Mouse (Mus musculus): ENCODE data around the gene Sprr1a. TPM values are rescaled to one million over a fixed set of nuclear protein-coding genes. Genes with fewer than 3 reads are reported as not detected.
"Not testable (repeated sequence)": the region's sequence is repeated elsewhere in the genome, so short reads cannot be mapped to it uniquely, and the experiment has no call there.

Gene Sprr1a
- 0.15 TPM in 1 of 2 replicates, not detected in the other for polyA plus RNA-seq (2015; fragmentation: Nextera tagmentation; extraction: Ambion mirVana)

DNA sequence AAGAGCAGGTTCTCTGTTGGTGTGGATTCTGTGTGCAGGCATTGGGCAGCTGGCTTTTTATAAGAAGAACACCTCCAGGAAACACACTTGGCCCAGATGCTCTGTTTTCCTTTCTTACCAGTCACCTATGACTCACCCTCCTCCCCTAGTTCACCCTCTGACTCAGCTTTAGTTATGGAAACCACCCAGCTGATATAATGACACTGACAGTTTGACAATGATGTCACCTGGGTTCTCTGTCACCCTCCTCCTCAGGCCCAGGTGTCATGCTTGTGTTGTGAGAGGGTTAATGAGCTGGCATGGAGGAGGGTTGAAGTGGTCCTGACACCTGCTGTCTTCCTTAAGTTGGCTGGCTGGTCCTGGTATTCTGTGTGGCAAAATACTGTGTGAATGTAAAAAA, at the start of gene Sprr1a:
Gene Sprr1a, minus strand, starts transcription at position 33 of the 400 bp plus-strand sequence.
- Histone ChIP-seq H3K9ac (ENCODE audit: low read depth, low read length) (no peak within 1 kb of the TSS), H3K4me2 (ENCODE audit: low read depth, low read length) (no peak within 1 kb of the TSS), H3K27ac (ENCODE audit: low read length) (no peak within 1 kb of the TSS), H3K36me3 (ENCODE audit: control insufficient read depth, insufficient read depth) (no peaks in the 10 kb centered on the region), H3K27me3 (ENCODE audit: control insufficient read depth, insufficient read depth, low read depth, low read length) (no peaks in the 10 kb centered on the region), H3K4me3 (ENCODE audit: low read depth, low read length) (no peak within 1 kb of the TSS), H3K4me1 (ENCODE audit: control insufficient read depth, low read depth, low read length) (no peaks in the 10 kb centered on the region), H3K9me3 (replicated peaks; ENCODE audit: control insufficient read depth, low read length) (no peaks in the 10 kb centered on the region)
- no peak for ATAC-seq (ENCODE audit: low read depth)

DNA sequence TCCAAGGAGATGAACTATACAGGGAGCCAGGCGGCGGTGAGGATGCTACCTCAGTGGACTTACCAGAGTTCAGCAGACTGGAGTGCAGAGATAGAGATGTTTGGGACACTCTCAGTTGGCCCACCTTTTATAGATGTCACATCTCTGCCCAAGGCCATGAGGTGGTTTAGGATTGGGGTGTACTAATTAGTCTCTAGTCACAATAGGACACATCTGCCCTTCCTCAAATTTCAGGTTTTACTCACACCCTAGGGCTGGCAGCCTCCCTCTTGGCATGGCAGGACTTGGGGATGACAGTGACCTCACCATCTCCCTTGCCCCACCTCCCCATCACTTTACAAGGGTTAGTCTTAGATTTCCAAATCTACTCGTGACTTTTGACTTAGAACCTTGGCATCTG, 48.7 kb upstream of the Sprr1a start, which contains the start of gene 2310046K23Rik:
Gene 2310046K23Rik, minus strand, starts transcription at position 101 of the 400 bp plus-strand sequence.
- no peak within 1 kb of the TSS for H3K4me3 ChIP-seq (ENCODE audit: low read depth, low read length)
- H3K4me2 ChIP-seq (ENCODE audit: low read depth, low read length) = no peak within 1 kb of the TSS
- no peaks in the 10 kb centered on the region for H3K4me1 ChIP-seq (ENCODE audit: control insufficient read depth, low read depth, low read length)
- no peaks in the 10 kb centered on the region for H3K9me3 ChIP-seq (replicated peaks; ENCODE audit: control insufficient read depth, low read length)
- ATAC-seq (ENCODE audit: low read depth) = no peak
- no peaks in the 10 kb centered on the region for H3K36me3 ChIP-seq (ENCODE audit: control insufficient read depth, insufficient read depth)
- WGBS (ENCODE audit: insufficient replicate concordance) = 73% methylated on average over 3 of the region's 3 CpGs
- no peaks in the 10 kb centered on the region for H3K27me3 ChIP-seq (ENCODE audit: control insufficient read depth, insufficient read depth, low read depth, low read length)
- no peak within 1 kb of the TSS for H3K27ac ChIP-seq (ENCODE audit: low read length)
- no peak within 1 kb of the TSS for H3K9ac ChIP-seq (ENCODE audit: low read depth, low read length)

DNA sequence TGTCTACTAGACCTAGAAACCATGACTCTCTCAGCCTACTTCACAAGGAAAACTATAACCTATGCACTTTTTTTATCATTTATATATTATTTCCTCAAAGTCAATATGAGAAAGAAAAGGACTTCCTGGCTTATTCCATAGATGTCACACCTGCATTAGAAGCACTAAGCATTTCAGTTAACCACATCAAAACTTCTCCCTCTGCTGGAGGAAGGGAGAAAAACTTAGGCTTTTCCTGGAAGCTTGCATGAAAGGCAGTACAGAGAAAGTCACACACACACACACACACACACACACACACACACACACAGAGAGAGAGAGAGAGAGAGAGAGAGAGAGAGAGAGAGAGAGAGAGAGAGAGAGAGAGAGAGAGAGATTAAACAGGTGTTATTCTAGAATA, 26.6 kb upstream of the Sprr1a start:
- no peaks in the 10 kb centered on the region for H3K9me3 ChIP-seq (replicated peaks; ENCODE audit: control insufficient read depth, low read length)
- no peak for ATAC-seq (ENCODE audit: low read depth)

DNA sequence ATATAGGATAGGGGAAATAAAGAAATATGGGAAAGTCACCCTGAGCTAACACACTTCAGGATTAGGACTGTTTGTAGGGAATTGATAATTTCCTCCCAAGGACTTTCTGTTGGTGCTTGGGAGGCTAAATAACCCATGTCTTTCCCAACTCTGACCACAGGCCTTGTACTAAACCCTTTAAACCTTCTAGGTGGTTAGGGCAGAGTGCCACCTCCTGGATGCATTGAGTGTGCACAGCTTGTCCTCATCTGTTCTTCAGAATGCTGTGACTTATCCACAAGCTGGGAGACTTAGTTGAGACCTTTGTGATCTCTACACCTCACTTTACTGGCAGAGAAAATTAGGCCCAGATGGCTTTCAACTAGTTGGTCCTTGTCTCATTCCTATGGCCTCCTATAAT, 25.1 kb upstream of the Sprr1a start:
- Histone ChIP-seq H3K9ac (ENCODE audit: low read depth, low read length) (no peak overlapping the region), H3K27me3 (ENCODE audit: control insufficient read depth, insufficient read depth, low read depth, low read length) (no peaks in the 10 kb centered on the region), H3K9me3 (replicated peaks; ENCODE audit: control insufficient read depth, low read length) (no peaks in the 10 kb centered on the region), H3K4me2 (ENCODE audit: low read depth, low read length) (no peak overlapping the region), H3K36me3 (ENCODE audit: control insufficient read depth, insufficient read depth) (no peaks in the 10 kb centered on the region), H3K27ac (ENCODE audit: low read length) (no peak overlapping the region), H3K4me1 (ENCODE audit: control insufficient read depth, low read depth, low read length) (no peaks in the 10 kb centered on the region), H3K4me3 (ENCODE audit: low read depth, low read length) (no peak overlapping the region)
- ATAC-seq (ENCODE audit: low read depth) = no peak

More for the DNA sequence above, 26.6 kb upstream of the Sprr1a start:
- H3K27me3 ChIP-seq (ENCODE audit: control insufficient read depth, insufficient read depth, low read depth, low read length) = no peaks in the 10 kb centered on the region
- H3K4me1 ChIP-seq (ENCODE audit: control insufficient read depth, low read depth, low read length) = no peaks in the 10 kb centered on the region
- H3K4me2 ChIP-seq (ENCODE audit: low read depth, low read length) = no peak overlapping the region
- H3K9ac ChIP-seq (ENCODE audit: low read depth, low read length) = no peak overlapping the region
- H3K27ac ChIP-seq (ENCODE audit: low read length) = no peak overlapping the region
- no peak overlapping the region for H3K4me3 ChIP-seq (ENCODE audit: low read depth, low read length)
- no peaks in the 10 kb centered on the region for H3K36me3 ChIP-seq (ENCODE audit: control insufficient read depth, insufficient read depth)

DNA sequence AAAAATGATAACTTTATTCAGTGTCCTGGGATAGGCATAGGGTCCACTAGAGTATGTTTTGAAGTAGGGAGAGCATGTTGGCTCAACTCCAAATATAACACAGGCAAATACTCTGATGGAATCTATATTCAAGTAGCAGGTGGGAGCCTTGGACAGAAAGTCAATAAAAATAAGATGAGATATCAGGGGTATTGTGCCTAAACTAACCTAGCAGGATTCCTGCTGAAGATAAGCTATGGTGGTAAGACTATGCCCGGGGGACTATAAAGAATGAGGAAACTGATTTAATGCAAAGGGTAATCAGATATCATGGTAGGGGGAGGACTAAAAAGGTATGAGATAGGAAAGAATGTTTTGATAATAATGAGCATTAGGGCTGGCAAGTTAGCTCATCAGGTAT, 22.5 kb upstream of the Sprr1a start:
- no peak for ATAC-seq (ENCODE audit: low read depth)
- Histone ChIP-seq H3K27me3 (ENCODE audit: control insufficient read depth, insufficient read depth, low read depth, low read length) (no peaks in the 10 kb centered on the region), H3K27ac (ENCODE audit: low read length) (no peak overlapping the region)

DNA sequence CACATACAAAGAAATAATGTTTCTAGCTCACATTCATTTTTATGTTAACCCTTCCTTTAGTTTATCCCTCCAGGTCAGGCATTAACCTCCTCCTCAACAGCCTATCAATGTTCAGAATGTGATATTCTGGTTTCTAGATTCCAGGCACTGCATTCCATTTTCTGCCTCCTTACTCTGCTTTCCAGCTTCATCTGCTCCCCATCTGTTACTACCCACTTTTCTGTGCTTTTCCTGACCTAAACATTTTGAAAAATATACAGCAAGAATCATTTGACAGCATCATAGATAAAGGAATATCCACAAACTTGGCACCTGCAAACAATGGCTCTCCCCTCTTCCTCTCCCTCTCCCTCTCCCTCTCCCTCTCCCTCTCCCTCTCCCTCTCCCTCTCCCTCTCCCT, 17.8 kb upstream of the Sprr1a start:
- no peak overlapping the region for H3K27ac ChIP-seq (ENCODE audit: low read length)
- H3K27me3 ChIP-seq (ENCODE audit: control insufficient read depth, insufficient read depth, low read depth, low read length) = no peaks in the 10 kb centered on the region
- no peaks in the 10 kb centered on the region for H3K9me3 ChIP-seq (replicated peaks; ENCODE audit: control insufficient read depth, low read length)
- no peaks in the 10 kb centered on the region for H3K4me1 ChIP-seq (ENCODE audit: control insufficient read depth, low read depth, low read length)
- H3K4me3 ChIP-seq (ENCODE audit: low read depth, low read length) = no peak overlapping the region
- no peak for ATAC-seq (ENCODE audit: low read depth)
- H3K4me2 ChIP-seq (ENCODE audit: low read depth, low read length) = no peak overlapping the region
- H3K36me3 ChIP-seq (ENCODE audit: control insufficient read depth, insufficient read depth) = no peaks in the 10 kb centered on the region
- no peak overlapping the region for H3K9ac ChIP-seq (ENCODE audit: low read depth, low read length)

More for the DNA sequence above, 22.5 kb upstream of the Sprr1a start:
- Histone ChIP-seq H3K4me2 (ENCODE audit: low read depth, low read length) (no peak overlapping the region), H3K9ac (ENCODE audit: low read depth, low read length) (no peak overlapping the region), H3K9me3 (replicated peaks; ENCODE audit: control insufficient read depth, low read length) (no peaks in the 10 kb centered on the region), H3K4me1 (ENCODE audit: control insufficient read depth, low read depth, low read length) (no peaks in the 10 kb centered on the region), H3K36me3 (ENCODE audit: control insufficient read depth, insufficient read depth) (no peaks in the 10 kb centered on the region), H3K4me3 (ENCODE audit: low read depth, low read length) (no peak overlapping the region)
- 57% methylated on average over 1 of the region's 1 CpGs for WGBS (ENCODE audit: insufficient replicate concordance)

DNA sequence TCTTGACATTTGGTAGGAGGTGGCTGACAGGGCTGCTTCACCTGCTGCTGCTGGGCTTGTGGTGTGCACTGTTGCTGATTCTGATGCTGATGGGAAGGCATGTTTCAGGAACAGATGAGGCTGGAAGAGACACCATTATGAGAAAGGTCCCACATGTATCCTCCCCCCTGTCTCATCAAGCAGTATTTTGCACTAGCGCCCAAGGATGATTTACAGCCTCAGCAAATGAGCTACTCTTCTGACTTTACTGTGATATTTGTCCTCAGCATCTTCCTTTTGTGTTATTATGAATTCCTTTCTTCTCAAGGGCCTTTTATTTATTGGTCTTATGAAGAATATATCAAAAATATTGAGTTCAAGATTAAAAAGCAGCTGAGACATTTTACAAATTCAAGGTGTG, 14.7 kb upstream of the Sprr1a start, which contains the start of gene Sprr4:
Gene Sprr4, minus strand, starts transcription at position 101 of the 400 bp plus-strand sequence.
- no peaks in the 10 kb centered on the region for H3K4me1 ChIP-seq (ENCODE audit: control insufficient read depth, low read depth, low read length)
- no peaks in the 10 kb centered on the region for H3K36me3 ChIP-seq (ENCODE audit: control insufficient read depth, insufficient read depth)
- 64% methylated on average over 1 of the region's 1 CpGs for WGBS (ENCODE audit: insufficient replicate concordance)
- no peak within 1 kb of the TSS for H3K4me3 ChIP-seq (ENCODE audit: low read depth, low read length)
- ATAC-seq (ENCODE audit: low read depth) = no peak
- no peaks in the 10 kb centered on the region for H3K9me3 ChIP-seq (replicated peaks; ENCODE audit: control insufficient read depth, low read length)
- H3K27ac ChIP-seq (ENCODE audit: low read length) = no peak within 1 kb of the TSS
- no peak within 1 kb of the TSS for H3K4me2 ChIP-seq (ENCODE audit: low read depth, low read length)
- H3K9ac ChIP-seq (ENCODE audit: low read depth, low read length) = no peak within 1 kb of the TSS
- H3K27me3 ChIP-seq (ENCODE audit: control insufficient read depth, insufficient read depth, low read depth, low read length) = no peaks in the 10 kb centered on the region

DNA sequence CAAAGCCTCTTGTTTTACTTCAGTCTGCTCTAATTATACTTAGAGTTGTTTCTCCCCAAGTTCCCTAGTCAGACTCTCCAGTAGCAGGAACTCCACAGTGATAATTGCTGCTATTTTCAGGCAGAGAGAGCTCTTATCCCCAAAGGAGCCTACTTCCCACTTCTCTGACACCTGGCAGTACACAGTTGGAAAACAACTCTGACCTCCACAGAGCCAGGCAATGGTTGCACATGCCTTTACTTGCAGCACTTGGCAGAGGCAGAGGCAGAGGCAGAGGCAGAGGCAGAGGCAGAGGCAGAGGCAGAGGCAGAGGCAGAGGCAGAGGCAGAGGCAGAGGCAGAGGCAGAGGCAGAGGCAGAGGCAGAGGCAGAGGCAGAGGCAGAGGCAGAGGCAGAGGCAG, 4.6 kb upstream of the Sprr1a start:
- H3K36me3 ChIP-seq (ENCODE audit: control insufficient read depth, insufficient read depth); H3K9me3 ChIP-seq (replicated peaks; ENCODE audit: control insufficient read depth, low read length); ATAC-seq (ENCODE audit: low read depth); H3K27me3 ChIP-seq (ENCODE audit: control insufficient read depth, insufficient read depth, low read depth, low read length); H3K4me3 ChIP-seq (ENCODE audit: low read depth, low read length); H3K27ac ChIP-seq (ENCODE audit: low read length); H3K9ac ChIP-seq (ENCODE audit: low read depth, low read length); H3K4me1 ChIP-seq (ENCODE audit: control insufficient read depth, low read depth, low read length); H3K4me2 ChIP-seq (ENCODE audit: low read depth, low read length): not testable (repeated sequence)

DNA sequence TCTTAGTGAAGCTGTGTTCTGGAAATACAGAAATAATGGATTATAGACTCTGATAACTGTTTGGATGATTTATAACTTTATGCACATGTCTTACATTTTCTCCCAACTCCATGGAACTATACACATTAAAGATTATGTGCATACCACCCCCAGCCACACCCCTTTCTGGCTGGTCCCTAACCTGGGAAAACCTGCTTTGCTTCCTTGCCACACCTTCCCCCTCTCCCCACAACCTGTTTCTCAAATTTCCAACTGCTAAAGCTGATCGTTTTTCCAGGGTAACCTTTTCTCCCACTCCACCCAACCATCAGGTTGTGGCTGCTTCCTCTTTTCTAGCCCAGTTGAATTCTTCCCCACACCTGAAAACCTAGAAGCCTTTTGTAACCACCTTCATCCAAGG, 612 bp upstream of the Sprr1a start:
- Histone ChIP-seq H3K4me3 (ENCODE audit: low read depth, low read length) (no peak overlapping the region), H3K9ac (ENCODE audit: low read depth, low read length) (no peak overlapping the region), H3K4me2 (ENCODE audit: low read depth, low read length) (no peak overlapping the region), H3K4me1 (ENCODE audit: control insufficient read depth, low read depth, low read length) (no peaks in the 10 kb centered on the region), H3K36me3 (ENCODE audit: control insufficient read depth, insufficient read depth) (no peaks in the 10 kb centered on the region), H3K9me3 (replicated peaks; ENCODE audit: control insufficient read depth, low read length) (no peaks in the 10 kb centered on the region), H3K27me3 (ENCODE audit: control insufficient read depth, insufficient read depth, low read depth, low read length) (no peaks in the 10 kb centered on the region), H3K27ac (ENCODE audit: low read length) (no peak overlapping the region)
- WGBS (ENCODE audit: insufficient replicate concordance) = 12% methylated on average over 1 of the region's 1 CpGs
- no peak for ATAC-seq (ENCODE audit: low read depth)

DNA sequence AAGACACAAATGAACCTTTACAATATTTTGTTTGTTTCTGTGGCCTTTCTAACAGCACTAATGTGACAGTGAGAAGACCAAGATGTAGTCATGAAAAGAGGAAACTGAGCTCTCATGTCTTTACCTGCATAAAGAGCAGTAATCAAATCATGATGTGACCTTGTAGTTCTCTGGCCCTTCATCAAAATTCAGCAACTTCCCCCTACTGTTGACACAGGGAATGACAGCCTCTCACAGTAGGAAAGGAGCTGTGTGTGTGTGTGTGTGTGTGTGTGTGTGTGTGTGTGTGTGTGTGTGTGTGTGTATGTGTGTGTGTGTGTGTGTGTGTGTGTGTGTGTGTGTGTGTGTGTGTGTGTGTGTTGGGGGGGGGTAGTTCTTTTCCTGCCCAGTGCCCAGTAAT, 4.4 kb downstream of the Sprr1a start:
- not testable (repeated sequence) for H3K9ac ChIP-seq (ENCODE audit: low read depth, low read length); H3K36me3 ChIP-seq (ENCODE audit: control insufficient read depth, insufficient read depth); H3K4me2 ChIP-seq (ENCODE audit: low read depth, low read length); H3K27me3 ChIP-seq (ENCODE audit: control insufficient read depth, insufficient read depth, low read depth, low read length); ATAC-seq (ENCODE audit: low read depth); H3K4me1 ChIP-seq (ENCODE audit: control insufficient read depth, low read depth, low read length); H3K27ac ChIP-seq (ENCODE audit: low read length); H3K4me3 ChIP-seq (ENCODE audit: low read depth, low read length); H3K9me3 ChIP-seq (replicated peaks; ENCODE audit: control insufficient read depth, low read length)
